Mouse (Mus musculus) gonadal fat pad, adult 2 months (tissue): ENCODE measurements at regions not wholly inside any gene's neighbourhood (a gene's known extent, or its start where the extent isn't known, plus 50 kb on each side); places are given as distances from the start of the nearest gene placed in this dataset.

Experiments
- DNase-seq: peaks from one replicate; pipeline ENCODE4 v3.0.0-alpha.2; 2012; ENCODE audit warnings: low read depth

- DNase-seq, result no peak
Measured at GRCm38 (mm10) chr7:69837379-69837778, 529.2 kb downstream of the Nr2f2 start.

GRCm38 (mm10) chr7:69827251-69827650 lies 539.3 kb downstream of the Nr2f2 start:
- DNase-seq, result no peak

GRCm38 (mm10) chr7:69820570-69820969 lies 546.0 kb downstream of the Nr2f2 start:
- no peak for DNase-seq

GRCm38 (mm10) chr7:69812301-69812700 lies 554.2 kb downstream of the Nr2f2 start:
- no peak for DNase-seq

- no peak for DNase-seq
Measured at GRCm38 (mm10) chr7:69810873-69811272, 555.7 kb downstream of the Nr2f2 start.

- no peak for DNase-seq
Measured at GRCm38 (mm10) chr7:69807220-69807619, 559.3 kb downstream of the Nr2f2 start.

GRCm38 (mm10) chr7:69770980-69771348 lies 595.6 kb downstream of the Nr2f2 start:
- DNase-seq, result no peak

GRCm38 (mm10) chr7:69770313-69770979 lies 596.1 kb downstream of the Nr2f2 start:
- no peak for DNase-seq

GRCm38 (mm10) chr7:69766451-69766850 lies 600.1 kb downstream of the Nr2f2 start:
- DNase-seq, result no peak

- no peak for DNase-seq
Measured at GRCm38 (mm10) chr7:69740495-69740894, 626.0 kb downstream of the Nr2f2 start.

- DNase-seq, result no peak
Measured at GRCm38 (mm10) chr7:69738998-69739397, 627.5 kb downstream of the Nr2f2 start.

GRCm38 (mm10) chr7:69715081-69715480 lies 651.5 kb downstream of the Nr2f2 start:
- DNase-seq, result no peak

- no peak for DNase-seq
Measured at GRCm38 (mm10) chr7:69670211-69670610, 696.3 kb downstream of the Nr2f2 start.

- no peak for DNase-seq
Measured at GRCm38 (mm10) chr7:69655583-69655982, 711.0 kb downstream of the Nr2f2 start.

- no peak for DNase-seq
Measured at GRCm38 (mm10) chr7:69645449-69645848, 721.1 kb downstream of the Nr2f2 start.

GRCm38 (mm10) chr7:69641652-69642051 lies 724.9 kb downstream of the Nr2f2 start:
- no peak for DNase-seq

GRCm38 (mm10) chr7:69599866-69600265 lies 766.7 kb downstream of the Nr2f2 start:
- no peak for DNase-seq

GRCm38 (mm10) chr7:69585716-69586115 lies 780.8 kb downstream of the Nr2f2 start:
- no peak for DNase-seq

- DNase-seq, result no peak
Measured at GRCm38 (mm10) chr7:69585131-69585530, 781.4 kb downstream of the Nr2f2 start.

GRCm38 (mm10) chr7:69584516-69584915 lies 782.0 kb downstream of the Nr2f2 start:
- no peak for DNase-seq

- no peak for DNase-seq
Measured at GRCm38 (mm10) chr7:69583901-69584300, 782.6 kb downstream of the Nr2f2 start.

- DNase-seq, result no peak
Measured at GRCm38 (mm10) chr7:69581668-69582067, 784.9 kb downstream of the Nr2f2 start.

- no peak for DNase-seq
Measured at GRCm38 (mm10) chr7:69578958-69579810, 787.4 kb downstream of the Nr2f2 start.
